Mouse (Mus musculus) frontal cortex, adult (tissue): ENCODE results near the gene Sav1.
A peak's percentile ranks its signal among the peaks of the same experiment; 100 is the strongest.

Source experiments
- ATAC-seq: cut with Nextera tagmentation; 2 replicates; pipeline ENCODE4 v1.9.2; 2017; ENCODE audit warnings: mild to moderate bottlenecking, moderate library complexity, mixed read lengths; ENCODE audit not compliant: low TSS enrichment

The Sav1 gene

GRCm38 (mm10) chr12:69986786-69987497 lies at the start of gene Sav1:
Sav1 (minus strand) TSS chr12:69987002.
- ATAC-seq, result peak; percentile 91

- no peak for ATAC-seq
Observed at GRCm38 (mm10) chr12:70026233-70026632, 39.4 kb upstream of the Sav1 start.

GRCm38 (mm10) chr12:70025431-70025830 lies 38.6 kb upstream of the Sav1 start:
- ATAC-seq, result no peak

- no peak for ATAC-seq
Observed at GRCm38 (mm10) chr12:70023580-70023979, 36.8 kb upstream of the Sav1 start.

GRCm38 (mm10) chr12:70018153-70018552 lies 31.4 kb upstream of the Sav1 start:
- no peak for ATAC-seq

- peak; percentile 90 for ATAC-seq
Observed at GRCm38 (mm10) chr12:70015936-70016335, 29.1 kb upstream of the Sav1 start.

GRCm38 (mm10) chr12:70011681-70012080 lies 24.9 kb upstream of the Sav1 start:
- no peak for ATAC-seq

- no peak for ATAC-seq
Observed at GRCm38 (mm10) chr12:70010356-70010755, 23.6 kb upstream of the Sav1 start.

GRCm38 (mm10) chr12:70005103-70005502 lies 18.3 kb upstream of the Sav1 start:
- ATAC-seq, result no peak

GRCm38 (mm10) chr12:69998186-69998983 lies 11.6 kb upstream of the Sav1 start:
- ATAC-seq, result no peak

- no peak for ATAC-seq
Observed at GRCm38 (mm10) chr12:69995382-69995781, 8.6 kb upstream of the Sav1 start.

- peak; percentile 45 for ATAC-seq
Observed at GRCm38 (mm10) chr12:69986241-69986762, 500 bp downstream of the Sav1 start.

- ATAC-seq, result no peak
Observed at GRCm38 (mm10) chr12:69985546-69985945, 1.3 kb downstream of the Sav1 start.

- no peak for ATAC-seq
Observed at GRCm38 (mm10) chr12:69982874-69983273, 3.9 kb downstream of the Sav1 start.

GRCm38 (mm10) chr12:69977376-69977998 lies 9.3 kb downstream of the Sav1 start:
- ATAC-seq, result no peak

GRCm38 (mm10) chr12:69976688-69977087 lies 10.1 kb downstream of the Sav1 start:
- no peak for ATAC-seq

- peak; percentile 75 for ATAC-seq
Observed at GRCm38 (mm10) chr12:69973666-69974065, 13.1 kb downstream of the Sav1 start.

- ATAC-seq, result 0 out of 2 replicates have a peak, but pooled peaks have one; percentile 32
Observed at GRCm38 (mm10) chr12:69968154-69968553, 18.6 kb downstream of the Sav1 start.

- no peak for ATAC-seq
Observed at GRCm38 (mm10) chr12:69967112-69967511, 19.7 kb downstream of the Sav1 start.

GRCm38 (mm10) chr12:69966071-69966470 lies 20.7 kb downstream of the Sav1 start:
- ATAC-seq, result no peak

GRCm38 (mm10) chr12:69965644-69966043 lies 21.2 kb downstream of the Sav1 start:
- no peak for ATAC-seq

- no peak for ATAC-seq
Observed at GRCm38 (mm10) chr12:69963141-69963540, 23.7 kb downstream of the Sav1 start.
